Mouse (Mus musculus) cerebellum, postnatal 4 days (tissue): ENCODE results near the gene Gm20388.
A peak's percentile ranks its signal among the peaks of the same experiment; 100 is the strongest.
"Not testable (repeated sequence)": the region's sequence is repeated elsewhere in the genome, so short reads cannot be mapped to it uniquely, and the experiment has no call there.

Experiments used
- DNase-seq, 2 experiments: peaks; one replicate each; pipeline ENCODE4 v3.0.0; 2022; ENCODE audit warnings: low spot score in 2 of 2, mixed read lengths in 1 of 2

Gm20388 gene

DNA sequence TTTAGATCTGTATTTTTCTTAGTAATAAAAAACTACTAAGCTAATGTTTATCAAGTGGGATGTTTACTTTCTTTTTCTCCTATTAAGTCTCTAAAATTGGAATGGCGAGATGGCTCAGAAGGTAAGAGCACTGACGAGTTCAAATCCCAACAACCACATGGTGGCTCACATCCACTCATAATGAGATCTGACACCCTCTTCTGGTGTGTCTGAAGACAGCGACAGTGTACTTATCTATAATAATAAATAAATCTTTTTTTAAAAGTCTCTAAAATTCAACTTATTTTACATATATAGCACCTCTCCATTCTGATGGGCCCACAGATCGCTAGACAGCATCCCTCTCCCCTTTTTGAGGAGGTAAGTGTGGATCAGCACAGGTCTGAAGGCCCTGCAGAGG, 2699.6 kb downstream of the Gm20388 start:
- DNase-seq, result no peak

DNA sequence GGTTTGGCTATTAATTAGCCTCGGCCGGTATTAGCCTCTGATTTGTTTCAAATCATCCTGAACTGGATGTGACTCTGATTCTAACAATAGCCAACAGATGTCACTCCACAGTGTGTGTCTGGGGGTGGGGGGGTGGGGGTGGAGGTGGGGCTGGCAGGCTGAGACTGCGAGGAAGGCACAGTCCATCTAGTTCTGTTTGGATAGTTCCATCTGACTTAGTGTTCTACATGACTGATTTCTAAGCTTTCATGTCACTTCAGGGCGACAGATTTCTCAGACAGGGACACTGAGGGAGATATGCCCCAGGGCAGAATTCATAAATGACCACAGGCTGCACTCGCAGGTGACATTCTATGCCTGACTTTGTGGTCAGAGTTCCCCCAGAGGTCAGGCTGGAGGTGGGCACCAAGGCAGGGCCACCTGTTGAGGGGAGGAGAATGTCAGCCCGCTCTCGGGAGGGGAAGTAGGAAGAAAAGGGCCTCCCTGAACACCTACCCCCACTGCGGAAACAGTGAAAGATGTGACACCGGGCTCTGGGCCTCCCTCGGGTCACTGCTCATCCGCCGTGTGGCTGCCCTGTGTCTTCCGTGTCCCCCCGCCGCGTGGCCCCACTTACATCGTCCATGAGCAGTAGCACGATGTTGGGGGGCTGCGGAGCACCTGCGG, 2700.1 kb downstream of the Gm20388 start:
- no peak for DNase-seq

DNA sequence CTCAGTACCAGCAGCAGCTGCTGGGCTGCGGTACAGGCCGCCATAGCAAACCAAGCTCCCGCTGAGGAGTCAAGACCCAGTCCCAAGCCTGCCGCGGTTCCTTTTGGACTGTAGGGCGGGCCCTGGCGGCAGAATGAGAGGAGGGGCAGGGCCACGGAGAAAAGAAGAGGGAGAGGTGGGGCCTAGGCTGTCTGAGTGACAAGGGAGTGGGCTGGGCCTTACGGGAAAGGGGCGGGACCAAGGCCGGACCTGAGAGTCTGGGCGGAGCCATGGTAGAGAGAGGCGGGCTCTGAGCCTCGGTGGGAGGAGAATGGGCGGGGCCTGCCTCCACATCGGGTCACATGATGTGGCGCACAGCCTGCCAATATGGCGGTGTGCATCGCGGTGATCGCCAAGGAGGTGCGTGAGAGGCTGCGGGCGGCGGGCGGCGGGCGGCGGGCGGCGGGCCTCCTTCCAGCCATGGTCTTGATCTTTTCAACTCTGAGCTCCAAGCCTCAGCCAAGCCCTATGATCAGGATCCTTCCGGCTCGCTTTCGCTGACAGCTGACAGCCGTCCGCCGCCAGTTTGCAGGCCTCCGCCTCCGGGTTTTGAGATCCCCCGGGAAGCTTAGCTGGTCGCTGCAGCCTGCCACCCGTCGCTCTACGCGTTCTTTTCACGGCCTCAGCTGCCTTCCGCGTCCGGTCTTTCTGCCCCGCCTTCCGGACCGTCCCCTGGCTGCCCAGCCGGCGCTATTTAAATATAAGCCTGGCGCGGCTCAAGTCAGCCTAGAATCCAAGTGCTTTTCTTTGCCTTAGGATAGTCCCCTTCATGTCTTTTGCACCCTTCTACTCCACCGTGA, 2700.9 kb downstream of the Gm20388 start, which contains the start of the genes Galns and Trappc2l:
Galns (minus strand) TSS at position 169 of the 839 bp plus-strand sequence.
Trappc2l (plus strand) TSS at position 346 of the 839 bp plus-strand sequence.
- peak; percentile 79 to 92 for DNase-seq

DNA sequence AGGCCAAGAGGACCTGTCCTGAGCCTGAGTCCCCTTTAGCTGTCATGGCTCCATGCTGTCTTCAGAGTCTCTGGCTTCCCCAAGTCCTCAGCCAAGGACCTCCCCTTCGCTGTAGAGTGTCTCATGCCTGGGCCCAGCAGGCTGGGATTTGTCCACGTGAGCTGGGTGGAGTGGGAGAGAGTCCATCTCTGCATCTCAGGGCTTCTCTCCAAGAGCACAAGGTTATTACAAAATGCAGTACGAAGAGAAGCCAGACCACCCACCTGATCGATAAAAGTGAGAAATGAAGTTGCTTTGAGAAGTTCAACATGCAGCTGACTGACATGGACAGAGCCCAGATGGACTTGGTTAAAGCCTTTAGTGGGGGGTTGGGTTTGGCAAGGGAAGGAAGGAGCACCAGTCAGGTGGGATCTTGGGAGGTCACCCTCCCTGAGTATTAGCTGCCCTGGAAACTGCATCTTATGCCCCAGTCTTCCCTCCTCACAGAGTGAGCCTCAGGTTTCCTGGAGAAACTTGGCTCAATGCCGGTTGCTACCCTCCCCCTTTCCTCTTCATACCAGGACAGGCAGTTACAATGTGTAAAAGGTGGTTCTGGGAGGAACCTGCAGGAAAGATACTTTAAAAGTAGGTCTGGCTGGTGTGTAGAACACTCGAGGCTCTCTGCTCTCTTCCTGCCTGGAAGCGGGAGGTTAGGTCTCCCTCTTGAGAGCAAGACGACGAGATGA, 2705.7 kb downstream of the Gm20388 start:
- DNase-seq, result no peak

DNA sequence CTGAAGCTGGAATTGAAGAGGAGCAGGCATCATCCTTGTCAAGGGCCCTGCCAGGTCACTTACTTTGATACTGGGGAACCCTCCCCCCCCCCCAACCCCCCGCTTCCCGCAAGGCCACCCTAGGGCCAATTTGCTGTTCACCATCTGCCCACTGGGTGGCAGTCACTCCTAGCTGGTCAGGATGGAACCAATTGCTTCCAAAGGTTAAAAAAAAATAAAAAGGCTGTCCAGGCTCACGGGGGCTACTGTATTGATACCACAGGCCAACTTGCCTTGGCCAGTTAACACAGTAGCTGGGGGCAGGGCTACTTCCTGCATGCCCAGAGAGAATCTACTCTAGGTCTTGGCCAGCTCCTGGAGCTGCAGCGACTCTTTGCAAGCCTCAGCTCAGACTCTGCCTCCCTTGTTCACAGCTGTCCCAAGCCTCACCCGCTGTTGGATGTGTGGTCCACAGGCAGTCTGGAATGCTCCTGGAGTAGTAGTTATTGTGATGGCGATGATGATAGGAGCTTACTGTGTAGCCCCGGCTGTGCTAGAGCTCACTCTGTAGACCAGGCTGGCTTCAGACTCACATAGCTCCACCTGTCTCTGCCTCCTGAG, 2707.4 kb downstream of the Gm20388 start:
- peak; percentile 82 to 88 for DNase-seq

DNA sequence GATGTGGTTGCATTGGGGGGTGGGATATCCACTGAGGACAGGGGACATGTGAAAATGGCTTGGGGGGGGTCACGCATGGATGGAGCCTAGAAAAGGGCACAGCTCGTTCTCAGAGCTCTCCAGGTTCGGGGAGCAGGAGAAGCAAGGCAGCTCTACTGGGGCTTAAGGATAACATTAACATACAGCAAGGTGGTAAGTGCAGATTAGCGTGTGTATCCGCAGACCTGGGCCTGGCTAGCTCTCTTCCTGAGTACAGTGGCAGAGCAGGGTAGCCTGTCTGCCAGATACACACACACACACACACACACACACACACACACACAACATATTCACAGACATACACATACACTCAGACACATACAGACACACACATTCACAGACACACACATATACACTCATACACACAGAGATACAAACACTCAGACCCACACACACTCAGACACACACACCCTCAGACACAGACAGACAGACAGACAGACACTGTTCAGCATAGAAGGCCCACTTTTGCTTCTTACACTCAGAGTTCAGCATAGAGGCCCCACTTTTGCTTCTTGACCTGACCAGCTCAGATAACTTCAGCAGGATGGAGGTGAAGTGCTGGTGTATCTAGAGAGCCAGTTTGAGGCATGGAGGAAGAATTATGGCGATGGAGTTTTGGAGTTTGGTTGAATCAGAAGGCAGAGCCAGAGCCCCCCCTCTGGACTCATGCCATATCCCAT, 2708.2 kb downstream of the Gm20388 start:
- no peak for DNase-seq

DNA sequence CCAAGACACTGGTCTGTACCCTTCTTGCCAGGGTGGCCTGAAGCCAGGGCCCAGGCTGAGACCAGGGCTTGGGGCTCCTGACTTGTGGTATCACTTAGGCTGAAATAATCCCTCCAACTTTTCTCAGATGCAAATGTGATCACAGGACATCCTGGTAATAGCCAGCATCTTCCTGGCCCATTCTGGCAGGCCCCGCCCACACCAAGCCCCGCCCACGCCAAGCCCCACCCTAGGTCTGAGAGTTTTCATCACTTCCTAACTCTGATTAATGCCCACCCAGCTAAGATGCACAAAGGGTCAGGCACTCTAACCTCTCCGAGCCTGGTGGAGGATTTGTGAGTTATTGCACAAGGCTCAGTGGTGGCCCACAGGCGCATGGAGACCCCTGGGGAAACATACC, 2709.8 kb downstream of the Gm20388 start:
- DNase-seq, result no peak

DNA sequence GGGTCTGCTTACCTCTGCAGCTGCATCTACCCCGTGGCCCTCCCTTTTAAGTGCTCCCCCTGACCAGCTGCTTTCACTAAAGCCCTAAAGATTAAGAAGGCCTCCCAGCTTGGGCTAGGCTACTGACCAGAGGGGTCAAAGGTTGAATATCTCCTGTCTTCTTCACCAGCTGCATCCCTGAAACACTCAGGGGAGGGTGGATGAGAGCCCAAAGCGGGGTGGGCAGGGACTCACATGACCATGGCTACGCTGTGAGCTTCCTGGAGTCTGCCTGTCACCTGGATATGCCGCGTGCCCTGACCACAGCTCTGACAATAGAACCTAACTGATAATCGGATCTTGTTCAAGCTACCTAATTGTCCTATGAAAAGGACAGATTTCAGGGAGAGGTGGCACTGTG, 2712.1 kb downstream of the Gm20388 start, which contains the start of gene Pabpn1l:
Pabpn1l (minus strand) TSS at position 13 of the 400 bp plus-strand sequence.
- no peak for DNase-seq

DNA sequence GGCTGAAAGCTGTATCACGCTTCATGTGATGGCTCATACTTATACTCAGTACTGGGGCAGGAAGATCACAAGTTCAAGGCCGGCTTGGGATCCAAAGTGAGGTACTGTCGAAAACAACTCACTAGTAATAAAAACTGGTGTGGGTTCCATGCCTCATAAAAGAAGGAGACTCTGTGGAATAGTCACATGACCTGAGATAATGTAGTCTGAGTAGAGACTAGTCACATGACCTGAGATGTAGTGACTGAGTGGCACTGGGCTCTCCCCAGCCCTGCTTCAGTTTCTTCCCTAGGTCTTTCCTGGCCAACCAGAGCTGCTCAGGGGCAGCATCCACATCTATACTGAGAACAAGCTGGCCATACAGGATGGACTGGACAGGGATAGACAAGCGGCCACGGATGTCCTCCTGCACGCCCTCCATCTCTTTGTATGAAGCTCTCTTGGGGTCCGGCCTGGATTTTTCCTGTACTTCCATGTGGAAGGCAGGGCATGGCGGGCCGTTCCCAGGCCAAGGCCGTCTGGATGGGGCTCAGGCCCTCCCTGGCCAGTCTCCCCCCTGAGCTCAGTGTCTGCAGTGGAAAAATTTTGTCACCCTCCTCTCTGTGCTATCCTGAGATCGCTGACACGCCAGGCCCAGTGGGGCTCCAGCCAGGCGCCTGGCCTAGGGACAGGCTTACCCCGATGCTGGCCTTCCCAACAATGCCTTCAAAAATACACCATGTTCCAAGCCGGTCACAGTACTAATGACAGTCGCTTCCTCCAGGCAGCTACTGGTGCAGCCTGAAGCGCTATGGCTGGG, 2713.4 kb downstream of the Gm20388 start:
- no peak for DNase-seq

DNA sequence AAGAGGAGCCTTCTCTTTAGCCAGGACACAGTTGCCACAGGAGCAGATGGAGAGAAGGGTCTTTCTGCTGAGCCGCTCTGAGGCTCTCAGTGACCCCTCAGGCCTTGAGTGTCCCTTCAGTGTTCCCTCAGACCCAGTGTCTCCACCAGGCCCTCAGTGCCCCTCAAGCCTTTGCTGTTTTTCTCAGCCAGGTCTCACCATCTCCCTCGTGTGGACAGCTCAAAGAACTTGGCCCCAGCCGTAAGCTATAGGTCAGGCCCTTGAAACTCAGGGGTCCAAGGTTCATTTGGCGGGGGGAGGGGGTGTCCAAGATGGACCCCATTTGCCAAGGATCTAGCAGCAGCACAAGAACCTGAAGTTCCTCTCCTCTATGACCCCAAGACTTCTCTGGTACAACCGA, 2714.0 kb downstream of the Gm20388 start:
- no peak for DNase-seq

DNA sequence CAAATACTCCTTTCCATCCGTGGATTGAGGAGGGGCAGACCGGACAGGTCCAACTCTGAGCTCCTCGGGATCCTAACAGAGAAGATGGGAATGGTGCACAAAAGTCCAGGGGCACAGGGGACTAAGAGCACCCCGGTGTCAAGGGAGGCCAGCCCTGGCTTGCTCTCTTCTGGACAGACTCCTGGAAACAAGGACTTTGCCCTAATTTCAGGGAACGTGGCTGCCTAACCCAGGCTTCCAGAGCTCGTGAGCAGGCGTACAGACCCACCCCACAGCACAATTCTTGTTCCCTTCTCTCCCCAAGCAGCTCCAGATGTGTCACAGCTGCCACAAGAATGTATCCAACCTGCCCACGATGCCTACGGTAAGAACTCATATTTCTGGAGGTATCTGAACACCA, 2715.2 kb downstream of the Gm20388 start:
- DNase-seq, result no peak

DNA sequence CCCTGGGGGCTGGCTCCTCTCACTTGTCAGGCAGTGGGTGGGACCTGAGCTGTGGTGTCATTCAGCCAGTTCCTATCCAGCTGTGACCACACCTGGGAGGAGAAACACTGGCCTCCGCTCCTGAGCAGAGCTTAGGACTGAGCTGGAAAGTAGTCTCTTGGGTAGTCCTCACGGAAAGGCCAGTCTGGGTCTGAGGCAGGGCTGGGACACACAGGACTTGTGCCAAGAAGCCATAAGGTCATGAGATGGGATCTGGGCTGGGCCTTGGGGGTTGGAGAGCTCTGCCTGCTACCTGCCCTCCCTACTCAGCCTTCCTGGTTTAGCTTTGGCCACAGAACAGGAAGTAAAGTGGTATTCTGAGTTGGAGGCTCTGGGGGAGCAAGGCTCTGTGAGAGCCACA, 2716.3 kb downstream of the Gm20388 start:
- DNase-seq, result no peak

DNA sequence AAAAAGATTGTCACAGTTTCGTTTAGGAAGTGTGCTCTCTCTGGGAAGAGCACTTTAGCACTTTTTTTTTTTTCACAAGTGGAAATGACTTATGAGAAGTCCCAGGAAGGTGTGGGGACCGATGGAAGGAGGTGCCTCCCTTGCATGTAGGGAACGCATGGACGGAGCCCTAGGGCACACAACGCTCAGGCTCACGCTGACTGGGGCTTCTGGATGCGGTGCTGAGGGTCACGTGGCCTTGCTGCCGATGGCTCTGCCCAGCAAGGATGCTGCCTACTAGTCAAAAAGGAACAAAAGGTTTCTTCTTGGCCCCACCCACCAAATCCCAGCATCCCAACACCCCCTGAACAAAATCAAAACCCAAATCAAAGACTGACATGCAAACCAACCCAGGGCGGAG, 2718.7 kb downstream of the Gm20388 start:
- DNase-seq, result no peak

DNA sequence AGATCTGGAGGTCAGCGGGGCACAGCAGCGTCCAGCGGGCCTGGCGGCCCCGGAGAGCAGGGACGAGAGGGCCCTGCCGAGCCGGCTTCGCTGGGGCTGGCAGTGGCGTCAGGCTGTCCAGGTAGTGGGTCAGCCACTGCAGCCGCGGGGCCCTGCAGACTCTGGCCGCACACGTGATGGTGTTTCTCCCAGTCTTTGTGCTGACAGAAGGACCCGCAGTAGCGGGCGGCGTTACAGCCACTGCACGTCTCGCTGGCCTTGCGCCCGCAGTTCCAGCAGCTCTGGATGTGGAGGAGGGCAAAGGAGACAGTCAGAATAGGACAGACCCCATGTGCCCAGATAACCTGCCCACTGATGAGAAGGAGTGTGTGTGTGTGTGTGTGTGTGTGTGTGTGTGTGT, 2720.1 kb downstream of the Gm20388 start:
- peak in 1 of 2 experiments; percentile 33 for DNase-seq

DNA sequence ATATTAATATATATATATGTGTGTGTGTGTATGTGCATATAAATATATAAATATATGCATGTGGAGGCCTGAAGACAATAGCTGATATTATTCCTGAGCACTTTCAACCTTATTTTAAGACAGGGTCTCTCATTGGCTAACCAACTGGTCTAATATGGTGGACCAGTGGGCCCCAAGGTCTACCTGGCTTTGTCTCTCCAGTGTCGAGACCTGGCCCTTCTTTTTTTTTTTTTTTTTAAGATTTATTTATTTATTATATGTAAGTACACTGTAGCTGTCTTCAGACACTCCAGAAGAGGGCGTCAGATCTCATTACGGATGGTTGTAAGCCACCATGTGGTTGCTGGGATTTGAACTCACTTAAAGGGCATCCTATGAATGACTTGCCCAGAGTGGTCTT, 2721.5 kb downstream of the Gm20388 start:
- DNase-seq, result not testable (repeated sequence)

DNA sequence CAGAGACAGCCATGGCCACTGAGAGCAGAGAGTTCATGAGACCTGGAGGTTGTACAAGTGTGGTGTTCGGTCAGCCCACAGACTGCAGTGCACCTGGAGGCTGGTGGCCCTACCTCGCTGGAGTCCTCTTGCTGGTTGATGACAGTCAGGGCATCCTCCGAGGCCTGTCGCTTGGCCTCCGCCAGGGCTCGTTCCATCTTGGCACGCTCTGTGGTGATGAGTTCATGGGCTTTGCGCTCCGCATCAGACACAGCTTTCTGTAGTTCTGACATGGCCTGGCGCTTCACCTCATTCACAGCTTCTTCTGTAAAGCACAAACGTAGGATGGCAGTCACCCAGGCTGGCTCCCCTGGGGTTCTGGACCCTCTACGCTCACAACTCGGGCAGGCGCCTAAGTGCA, 2722.6 kb downstream of the Gm20388 start:
- no peak for DNase-seq

DNA sequence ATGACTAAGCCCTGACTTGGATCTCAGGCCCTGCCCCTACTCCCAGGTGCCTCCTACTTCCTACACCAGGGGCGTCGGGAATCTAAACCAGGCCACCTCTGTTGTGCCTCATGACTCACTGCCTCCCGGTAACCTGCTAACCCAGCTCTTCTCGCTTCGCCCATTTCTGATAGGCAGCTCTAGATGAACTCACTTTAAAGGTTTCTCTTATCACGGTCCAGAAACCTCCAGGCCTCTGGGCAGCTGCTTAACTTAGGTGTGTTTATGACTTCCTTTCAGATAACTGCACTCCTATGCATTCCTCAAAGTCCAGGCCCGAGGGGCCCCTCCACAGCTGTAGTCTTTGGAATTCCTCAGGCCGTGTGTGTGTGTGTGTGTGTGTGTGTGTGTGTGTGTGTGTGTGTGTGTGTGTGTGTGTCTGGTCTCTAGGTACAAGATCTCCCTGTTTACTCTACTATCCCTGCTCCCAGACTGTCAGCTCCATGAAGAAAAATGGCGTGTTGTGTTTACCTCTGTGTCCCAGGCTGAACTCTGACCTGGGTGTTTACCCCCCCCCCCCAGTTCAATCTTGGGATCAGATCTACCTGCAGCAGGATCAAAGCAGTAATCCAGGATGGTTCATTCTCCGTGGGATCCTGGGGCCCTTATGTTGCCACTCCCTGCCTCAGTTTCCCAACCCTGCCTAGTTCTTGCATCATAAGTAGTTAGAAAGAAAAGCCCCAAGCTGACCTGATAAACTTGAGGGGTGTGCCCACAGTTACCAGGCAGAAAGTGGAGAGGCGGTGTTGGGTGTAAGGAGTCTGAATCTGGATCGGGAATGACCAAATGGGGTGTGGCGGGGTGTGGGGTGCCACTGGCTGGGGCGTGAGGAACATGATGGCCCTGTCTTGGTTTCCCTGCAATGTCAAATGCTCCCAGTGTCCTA, 2725.5 kb downstream of the Gm20388 start:
- no peak for DNase-seq

DNA sequence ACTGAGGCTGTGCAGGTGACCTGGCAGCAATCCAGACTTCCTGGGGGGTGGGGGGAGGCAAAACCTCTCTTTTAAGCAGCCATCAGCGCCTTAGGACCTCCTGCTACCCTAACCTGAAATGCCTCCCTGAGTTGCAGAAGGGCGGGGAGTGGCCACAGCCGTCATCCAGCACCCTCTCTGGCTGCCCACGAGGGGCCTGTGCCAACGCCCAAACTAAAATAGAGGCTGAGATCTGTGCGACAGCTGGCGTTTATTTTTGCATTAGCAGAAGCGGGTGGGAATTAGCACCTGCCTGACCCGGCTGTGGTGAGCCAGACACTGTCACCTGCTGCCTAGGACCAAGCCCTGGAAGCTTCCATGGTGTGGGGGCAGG, 2726.1 kb downstream of the Gm20388 start:
- no peak for DNase-seq

DNA sequence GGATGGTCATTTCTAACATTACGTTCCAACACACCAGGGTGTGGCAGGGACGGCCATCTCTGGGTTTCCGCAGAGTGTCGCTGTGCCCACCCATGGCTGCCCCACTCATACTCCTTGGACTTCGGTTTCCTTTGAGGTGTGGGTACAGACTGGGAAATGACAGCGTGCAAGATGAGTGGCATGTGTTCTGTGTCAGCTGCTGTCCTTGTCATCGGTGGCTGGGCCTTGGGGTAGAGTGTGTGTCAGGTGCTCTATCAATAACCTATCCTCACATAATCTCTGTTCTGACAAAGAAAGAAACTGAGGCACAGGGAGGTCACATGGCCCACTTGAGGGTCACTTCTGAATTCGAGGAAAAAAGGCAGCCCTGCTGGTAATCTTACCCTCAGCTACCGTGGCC, 2726.6 kb downstream of the Gm20388 start:
- DNase-seq, result no peak
